8 mouse cellular contexts compared by ENCODE assay signal in genomic region chr16:23224671-23225068, GRCm38 (mm10). TPM values are rescaled to one million over a fixed set of nuclear protein-coding genes. Genes with fewer than 3 reads are reported as not detected.
A peak's percentile ranks its signal among the peaks of the same experiment; 100 is the strongest.
DNase-seq lines count a peak whose midpoint lies in the region; ATAC-seq and TF ChIP-seq lines count a peak whose summit lies in the region.

Gene St6gal1, plus strand, starts transcription at chr16:23224740.

- TF ChIP-seq CTCF in layer of hippocampus, adult 2 months (conservative IDR thresholded peaks at IDR 0.05): peak; percentile 80

- H3K27me3 ChIP-seq in lung, embryonic 16.5 days (ENCODE audit: control insufficient read depth, insufficient read depth, low read depth, low read length): no peaks in the 10 kb centered on the region

- no peaks in the 10 kb centered on the region for H3K36me3 ChIP-seq in lung, embryonic 16.5 days (ENCODE audit: control insufficient read depth, insufficient read depth, low read length)

- DNase-seq in MN1 (ENCODE audit: low spot score): peak; percentile 74
- DNase-seq in cerebellum, adult 18-20 months: peak; percentile 46 to 59
- DNase-seq in heart, postnatal 4 days: peak; percentile 85
- peak; percentile 63 to 67 for DNase-seq in layer of hippocampus, adult 2 months (ENCODE audit: low spot score in 2 of 2)
- DNase-seq in ovary, postnatal 10 days (ENCODE audit: low spot score): peak; percentile 48
- DNase-seq in thymus, postnatal 14 days: peak; percentile 94

- ATAC-seq in frontal cortex, adult (ENCODE audit: low TSS enrichment): peak; percentile 25
- peak; percentile 82 for ATAC-seq in lung, embryonic 16.5 days (ENCODE audit: low read depth)

- H3K4me2 ChIP-seq in lung, embryonic 16.5 days (ENCODE audit: low read depth, low read length): peak within 1 kb of the TSS; percentile 89

- peak within 1 kb of the TSS; percentile 87 for H3K4me3 ChIP-seq in layer of hippocampus, adult 2 months
- peak within 1 kb of the TSS; percentile 89 for H3K4me3 ChIP-seq in lung, embryonic 16.5 days (ENCODE audit: low read length)

- H3K9ac ChIP-seq in lung, embryonic 16.5 days (ENCODE audit: low read length): peak within 1 kb of the TSS; percentile 98

- H3K9me3 ChIP-seq in lung, embryonic 16.5 days (ENCODE audit: control insufficient read depth, low read length): no peaks in the 10 kb centered on the region

- peak within 1 kb of the TSS; percentile 95 for H3K27ac ChIP-seq in layer of hippocampus, adult 2 months
- peak within 1 kb of the TSS; percentile 96 for H3K27ac ChIP-seq in lung, embryonic 16.5 days (ENCODE audit: low read length)

- under 1% methylated on average over 20 of the region's 20 CpGs for WGBS in lung, embryonic 16.5 days

- peaks cover 24% of the 10 kb centered on the region for H3K4me1 ChIP-seq in lung, embryonic 16.5 days (replicated peaks; ENCODE audit: control insufficient read depth, insufficient read depth, low read length)

RNA-seq across cellular contexts. Expression of gene St6gal1, which starts in this region (rescaled TPM):
- 10 to 100 TPM; 19.8 to 20.3 TPM for total RNA-seq in heart, postnatal 4 days (2021)
- total RNA-seq in layer of hippocampus, adult 2 months (2021): 10 to 100 TPM; 15.2 to 17.3 TPM
- polyA plus RNA-seq in lung, embryonic 16.5 days (2015; fragmentation: Nextera tagmentation; extraction: Ambion mirVana): 49.0 and 56.2 TPM in 2 replicates

Comparison
In these comparisons a context has a peak if more than half of its experiments do, and no peak if none do; other contexts are left out.
1. Peak in every context shown above with its lines: DNase-seq, ATAC-seq, H3K4me3 ChIP-seq and H3K27ac ChIP-seq.